Mouse (Mus musculus): ENCODE results near the gene Angptl1. TPM values are rescaled to one million over a fixed set of nuclear protein-coding genes. Genes with fewer than 3 reads are reported as not detected.

Angptl1 gene
- 4.1 and 6.9 TPM in 2 replicates for polyA plus RNA-seq (2015; fragmentation: Nextera tagmentation; extraction: Ambion mirVana)

DNA sequence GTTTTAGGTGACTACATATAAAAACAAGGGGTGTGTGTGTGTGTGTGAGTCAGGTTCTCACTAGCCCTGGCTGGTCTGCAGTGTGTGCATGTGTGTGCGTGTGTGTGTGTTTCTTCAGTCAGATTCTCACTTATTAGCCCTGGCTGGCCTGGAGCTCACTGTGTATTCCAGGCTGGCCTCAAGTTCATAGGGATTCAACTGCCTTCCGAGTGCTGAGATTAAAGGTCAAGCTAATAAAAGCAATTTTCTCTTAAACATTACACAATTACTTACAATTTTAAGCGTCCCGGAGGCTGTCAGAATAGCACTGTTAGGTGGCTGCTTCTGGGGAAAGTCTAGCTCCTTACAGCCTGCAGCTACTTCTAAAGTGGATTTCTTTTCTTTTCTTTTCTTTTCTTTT, at the start of gene Angptl1:
Gene Angptl1 (plus strand): TSS at position 386 of the 400 bp plus-strand sequence.
- Histone ChIP-seq H3K4me1 (replicated peaks) (peaks cover 17% of the 10 kb centered on the region), H3K4me3 (peak within 1 kb of the TSS; percentile 33), H3K4me2 (peak within 1 kb of the TSS; percentile 52), H3K9ac (no peak within 1 kb of the TSS; the same call in 1 of the 2 replicates), H3K36me3 (no peaks in the 10 kb centered on the region), H3K9me3 (replicated peaks) (no peaks in the 10 kb centered on the region), H3K27me3 (no peaks in the 10 kb centered on the region), H3K27ac (peak within 1 kb of the TSS; percentile 46)
- no peak for ATAC-seq (replicated peaks; ENCODE audit: insufficient number of reproducible peaks, insufficient read depth, low FRiP score, low read depth)
- 63% methylated on average over 4 of the region's 4 CpGs for WGBS

DNA sequence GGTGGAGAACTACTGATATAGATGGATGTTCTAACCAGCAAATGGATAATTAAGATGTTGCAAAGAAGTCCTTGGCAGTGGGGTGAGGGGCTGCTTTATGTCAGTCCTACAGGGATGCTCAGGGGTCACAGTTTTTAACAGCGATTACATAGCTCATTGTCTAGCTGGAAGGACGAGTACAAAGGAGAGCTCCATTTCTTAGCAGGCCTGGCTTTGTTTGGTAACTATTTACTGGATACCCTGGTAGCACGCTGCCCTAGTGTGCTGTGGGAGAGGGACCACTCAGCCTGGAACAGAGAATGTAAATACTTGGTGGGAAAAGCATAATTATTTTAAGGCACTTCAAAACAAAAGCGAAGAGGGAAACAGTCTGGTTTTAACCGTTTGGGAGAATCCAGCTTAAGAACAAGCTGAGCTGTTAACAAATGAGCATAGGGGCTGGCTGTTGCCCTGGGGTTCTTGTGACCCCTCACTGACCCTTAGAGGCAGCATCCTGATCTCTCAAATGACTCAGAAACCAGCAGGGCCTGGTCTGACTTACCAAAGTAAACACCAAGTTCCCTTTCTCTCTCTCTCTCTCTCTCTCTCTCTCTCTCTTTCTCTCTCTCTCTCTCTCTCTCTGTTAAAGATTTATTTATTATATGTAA, 48.4 kb upstream of the Angptl1 start:
- H3K27me3 ChIP-seq, result no peaks in the 10 kb centered on the region
- H3K9ac ChIP-seq, result no peak overlapping the region
- H3K9me3 ChIP-seq (replicated peaks), result no peaks in the 10 kb centered on the region
- H3K4me2 ChIP-seq, result no peak overlapping the region
- 0 out of 2 replicates have a peak, but pooled peaks cover 4% of the 10 kb centered on the region for H3K4me1 ChIP-seq (replicated peaks)
- no peak for ATAC-seq (replicated peaks; ENCODE audit: insufficient number of reproducible peaks, insufficient read depth, low FRiP score, low read depth)
- no peak overlapping the region for H3K4me3 ChIP-seq
- 48% methylated on average over 5 of the region's 5 CpGs for WGBS
- no peak overlapping the region for H3K27ac ChIP-seq
- no peaks in the 10 kb centered on the region for H3K36me3 ChIP-seq

DNA sequence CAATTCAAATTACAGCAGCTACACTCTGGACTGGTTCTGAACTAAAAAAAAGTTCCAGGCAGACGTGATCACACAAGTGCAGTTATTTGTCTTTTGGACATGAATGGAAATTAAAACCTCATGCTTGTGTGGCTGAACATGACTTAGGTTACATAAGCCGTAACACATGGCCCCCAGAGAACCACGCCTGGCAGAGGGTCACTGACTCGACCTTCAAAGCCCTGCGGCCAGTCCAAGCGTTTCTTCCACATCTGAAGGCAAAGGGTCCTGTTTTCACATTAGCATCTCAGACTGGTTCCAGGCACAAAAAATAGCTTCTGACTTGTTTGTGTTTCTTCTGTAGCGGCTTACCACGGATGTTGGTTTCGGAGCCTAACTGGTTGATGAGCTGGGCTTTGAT, 42.1 kb upstream of the Angptl1 start:
- H3K36me3 ChIP-seq, result no peaks in the 10 kb centered on the region
- no peaks in the 10 kb centered on the region for H3K9me3 ChIP-seq (replicated peaks)
- no peak overlapping the region for H3K9ac ChIP-seq
- no peaks in the 10 kb centered on the region for H3K4me1 ChIP-seq (replicated peaks)
- H3K27ac ChIP-seq, result no peak overlapping the region
- ATAC-seq (replicated peaks; ENCODE audit: insufficient number of reproducible peaks, insufficient read depth, low FRiP score, low read depth), result no peak
- no peak overlapping the region for H3K4me2 ChIP-seq
- no peak overlapping the region for H3K4me3 ChIP-seq
- H3K27me3 ChIP-seq, result no peaks in the 10 kb centered on the region
- 62% methylated on average over 9 of the region's 9 CpGs for WGBS

DNA sequence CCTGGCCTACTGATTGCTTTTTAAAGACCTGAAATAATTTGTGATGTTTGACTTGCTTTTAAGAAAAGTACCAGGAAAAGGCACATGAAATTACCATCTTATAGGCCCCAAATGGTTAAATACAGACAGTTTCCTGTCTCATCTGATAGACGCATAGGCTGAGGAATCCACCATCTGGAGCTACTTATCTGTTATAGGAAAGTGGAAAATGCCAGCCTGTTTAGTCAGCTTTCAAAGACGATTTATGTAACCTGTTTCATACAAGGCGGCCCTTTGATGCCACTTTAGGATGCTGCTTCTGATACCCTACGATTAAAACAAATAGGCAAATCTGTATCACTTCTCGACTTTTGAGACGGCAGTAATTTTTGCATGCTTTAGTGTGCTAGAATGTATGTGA, 37.1 kb upstream of the Angptl1 start:
- WGBS, result 63% methylated on average over 6 of the region's 6 CpGs
- no peaks in the 10 kb centered on the region for H3K9me3 ChIP-seq (replicated peaks)

DNA sequence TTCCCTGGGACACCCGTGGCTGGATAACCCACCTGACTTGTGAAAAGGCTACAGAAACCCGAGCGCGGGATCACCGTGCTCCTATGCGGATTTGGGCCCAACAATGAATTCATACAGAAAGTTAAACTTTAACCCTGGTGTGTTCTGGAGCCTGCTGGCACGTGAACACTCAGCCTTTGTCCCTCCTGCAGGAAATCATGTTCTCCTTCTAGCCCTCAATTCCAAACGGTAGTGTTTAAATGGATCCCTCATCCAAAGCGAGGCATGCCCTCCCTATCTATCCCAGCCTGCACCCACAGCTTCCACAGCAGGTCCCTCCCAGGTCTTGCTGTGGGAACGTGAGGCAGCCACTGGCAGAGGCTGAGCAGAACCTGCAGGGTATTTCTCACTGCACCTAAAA, 30.0 kb upstream of the Angptl1 start:
- WGBS, result 74% methylated on average over 10 of the region's 10 CpGs
- no peak for ATAC-seq (replicated peaks; ENCODE audit: insufficient number of reproducible peaks, insufficient read depth, low FRiP score, low read depth)
- Histone ChIP-seq H3K27ac (no peak overlapping the region), H3K4me3 (no peak overlapping the region), H3K9ac (no peak overlapping the region), H3K4me1 (replicated peaks) (peaks cover 3% of the 10 kb centered on the region), H3K4me2 (no peak overlapping the region), H3K36me3 (peaks cover 8% of the 10 kb centered on the region), H3K9me3 (replicated peaks) (no peaks in the 10 kb centered on the region), H3K27me3 (no peaks in the 10 kb centered on the region)

More for the DNA sequence above, 37.1 kb upstream of the Angptl1 start:
- no peaks in the 10 kb centered on the region for H3K4me1 ChIP-seq (replicated peaks)
- no peak overlapping the region for H3K4me3 ChIP-seq
- H3K27ac ChIP-seq, result no peak overlapping the region
- H3K4me2 ChIP-seq, result no peak overlapping the region
- H3K9ac ChIP-seq, result no peak overlapping the region
- no peaks in the 10 kb centered on the region; the same call in 1 of the 2 replicates for H3K36me3 ChIP-seq
- H3K27me3 ChIP-seq, result no peaks in the 10 kb centered on the region
- no peak for ATAC-seq (replicated peaks; ENCODE audit: insufficient number of reproducible peaks, insufficient read depth, low FRiP score, low read depth)

DNA sequence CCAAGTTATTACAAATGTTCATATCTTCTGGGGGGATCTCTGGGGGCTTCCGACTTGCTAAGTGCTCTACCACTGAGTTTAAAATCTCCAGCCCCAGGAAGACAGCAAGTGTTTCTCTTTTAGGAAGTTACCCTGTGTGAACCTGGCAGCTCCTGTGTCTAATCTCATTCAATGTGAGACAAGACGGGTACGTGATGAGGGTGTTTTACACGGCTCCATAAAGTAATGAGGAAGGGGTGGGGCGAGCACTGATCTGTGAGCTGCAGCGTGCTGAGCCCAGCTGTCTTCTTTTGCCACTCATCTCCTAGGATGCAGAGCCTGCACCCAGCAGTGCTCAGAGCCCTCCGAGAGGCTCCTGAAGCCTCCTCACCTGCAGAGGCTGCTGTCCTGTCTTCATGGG, 26.4 kb upstream of the Angptl1 start:
- H3K27me3 ChIP-seq, result no peaks in the 10 kb centered on the region
- H3K4me1 ChIP-seq (replicated peaks), result peaks cover 13% of the 10 kb centered on the region
- 61% methylated on average over 7 of the region's 7 CpGs for WGBS
- no peak for ATAC-seq (replicated peaks; ENCODE audit: insufficient number of reproducible peaks, insufficient read depth, low FRiP score, low read depth)
- H3K27ac ChIP-seq, result no peak overlapping the region
- peaks cover 14% of the 10 kb centered on the region for H3K36me3 ChIP-seq
- no peak overlapping the region for H3K9ac ChIP-seq
- no peak overlapping the region for H3K4me3 ChIP-seq
- H3K9me3 ChIP-seq (replicated peaks), result no peaks in the 10 kb centered on the region
- no peak overlapping the region for H3K4me2 ChIP-seq

DNA sequence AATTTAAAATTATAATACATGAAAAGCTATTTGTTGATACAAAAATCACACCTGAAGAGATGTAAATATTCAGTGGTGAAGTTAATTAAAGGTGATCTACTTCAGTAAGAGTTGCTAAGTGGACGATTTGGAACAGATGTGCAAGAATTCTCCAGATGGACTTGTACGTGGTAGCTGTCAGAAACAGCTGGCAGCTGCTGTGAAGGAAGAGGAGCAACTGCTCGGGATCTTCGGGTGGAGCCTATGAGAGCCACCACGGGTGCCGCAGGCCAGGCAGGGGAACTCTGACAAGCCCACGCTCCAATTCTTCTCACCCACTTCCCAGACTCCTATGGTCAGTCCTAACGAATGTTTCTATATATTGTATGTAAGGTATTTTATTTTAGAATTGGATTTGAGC, 25.6 kb upstream of the Angptl1 start:
- no peak overlapping the region for H3K4me3 ChIP-seq
- peaks cover 22% of the 10 kb centered on the region for H3K36me3 ChIP-seq
- no peak for ATAC-seq (replicated peaks; ENCODE audit: insufficient number of reproducible peaks, insufficient read depth, low FRiP score, low read depth)
- H3K4me2 ChIP-seq, result no peak overlapping the region
- no peak overlapping the region for H3K27ac ChIP-seq
- H3K9ac ChIP-seq, result no peak overlapping the region
- H3K27me3 ChIP-seq, result no peaks in the 10 kb centered on the region
- H3K9me3 ChIP-seq (replicated peaks), result no peaks in the 10 kb centered on the region
- WGBS, result 56% methylated on average over 8 of the region's 8 CpGs
- H3K4me1 ChIP-seq (replicated peaks), result peaks cover 13% of the 10 kb centered on the region

DNA sequence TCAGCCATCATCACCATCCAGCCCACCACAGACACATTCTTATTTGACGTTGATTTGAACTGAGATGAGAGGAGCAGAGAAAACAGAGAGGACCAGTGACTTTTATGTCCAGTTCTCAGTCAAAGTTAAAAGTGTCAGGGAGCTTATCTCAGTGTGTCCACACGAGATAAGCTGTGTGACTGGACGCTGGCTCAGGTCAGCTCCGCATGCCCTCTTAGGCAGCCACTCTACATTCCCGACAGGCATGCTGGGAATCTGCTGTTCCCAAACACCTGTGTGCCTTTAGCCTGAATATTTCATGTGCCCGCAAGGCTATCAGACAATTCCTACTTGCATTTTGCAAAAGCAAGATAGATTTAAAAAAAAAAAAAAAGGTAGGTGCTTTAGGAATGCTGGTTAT, 24.9 kb upstream of the Angptl1 start:
- no peaks in the 10 kb centered on the region for H3K27me3 ChIP-seq
- no peak overlapping the region for H3K27ac ChIP-seq
- WGBS, result 24% methylated on average over 6 of the region's 6 CpGs
- H3K4me3 ChIP-seq, result no peak overlapping the region
- peaks cover 25% of the 10 kb centered on the region for H3K36me3 ChIP-seq
- H3K4me2 ChIP-seq, result no peak overlapping the region
- H3K4me1 ChIP-seq (replicated peaks), result peaks cover 13% of the 10 kb centered on the region
- no peak for ATAC-seq (replicated peaks; ENCODE audit: insufficient number of reproducible peaks, insufficient read depth, low FRiP score, low read depth)
- no peaks in the 10 kb centered on the region for H3K9me3 ChIP-seq (replicated peaks)
- no peak overlapping the region for H3K9ac ChIP-seq

DNA sequence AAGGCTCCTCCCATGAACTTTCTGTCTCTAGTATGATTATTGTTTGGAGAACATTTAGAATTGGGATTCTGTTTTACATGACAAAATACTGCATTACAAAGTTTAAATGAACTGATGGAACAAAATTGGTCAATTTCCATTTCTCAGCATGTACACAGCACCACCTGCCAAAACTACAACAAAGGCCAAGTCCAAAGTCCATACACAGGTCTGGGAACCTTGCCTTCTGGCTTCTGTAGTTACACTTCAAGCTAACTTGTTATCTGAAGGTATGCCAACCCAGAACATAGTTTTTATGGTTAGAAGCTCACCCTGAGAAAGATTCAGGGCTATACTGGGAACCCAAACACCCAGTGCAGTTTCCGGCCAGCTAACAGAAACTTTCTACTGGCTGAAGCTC, 19.1 kb upstream of the Angptl1 start:
- Histone ChIP-seq H3K9ac (no peak overlapping the region), H3K36me3 (peaks cover 39% of the 10 kb centered on the region), H3K27ac (no peak overlapping the region), H3K4me3 (no peak overlapping the region), H3K27me3 (no peaks in the 10 kb centered on the region), H3K4me1 (replicated peaks) (0 out of 2 replicates have a peak, but pooled peaks cover 2% of the 10 kb centered on the region), H3K9me3 (replicated peaks) (no peaks in the 10 kb centered on the region), H3K4me2 (no peak overlapping the region)
- no peak for ATAC-seq (replicated peaks; ENCODE audit: insufficient number of reproducible peaks, insufficient read depth, low FRiP score, low read depth)
- 93% methylated on average over 1 of the region's 1 CpGs for WGBS

DNA sequence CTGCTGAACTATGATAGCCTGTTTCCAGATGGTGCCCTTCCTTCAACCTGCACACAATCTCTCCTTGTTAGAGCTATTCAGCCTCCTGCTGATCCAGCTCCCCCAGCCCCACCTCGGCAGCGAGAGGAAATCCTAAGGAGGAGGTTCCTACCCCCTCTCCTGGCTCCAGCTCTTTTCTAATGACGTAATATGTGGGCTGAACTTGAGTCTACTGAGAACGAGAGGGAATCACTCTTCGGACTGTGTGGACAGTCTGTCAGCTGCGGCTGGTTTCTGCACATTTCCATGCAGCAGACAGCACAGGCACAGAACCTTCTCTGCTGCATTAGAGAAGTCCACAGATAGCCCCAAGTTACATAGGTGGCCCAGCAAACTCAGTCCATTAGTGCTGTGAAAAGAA, 333 bp downstream of the Angptl1 start:
- peaks cover 17% of the 10 kb centered on the region for H3K4me1 ChIP-seq (replicated peaks)
- no peaks in the 10 kb centered on the region for H3K36me3 ChIP-seq
- no peaks in the 10 kb centered on the region for H3K27me3 ChIP-seq
- H3K9ac ChIP-seq, result no peak overlapping the region; the same call in 1 of the 2 replicates
- WGBS, result 11% methylated on average over 6 of the region's 6 CpGs
- ATAC-seq (replicated peaks; ENCODE audit: insufficient number of reproducible peaks, insufficient read depth, low FRiP score, low read depth), result peak; percentile 84
- H3K9me3 ChIP-seq (replicated peaks), result no peaks in the 10 kb centered on the region
- peak overlapping the region; percentile 46 for H3K27ac ChIP-seq
- peak overlapping the region; percentile 52 for H3K4me2 ChIP-seq
- H3K4me3 ChIP-seq, result peak overlapping the region; percentile 33

DNA sequence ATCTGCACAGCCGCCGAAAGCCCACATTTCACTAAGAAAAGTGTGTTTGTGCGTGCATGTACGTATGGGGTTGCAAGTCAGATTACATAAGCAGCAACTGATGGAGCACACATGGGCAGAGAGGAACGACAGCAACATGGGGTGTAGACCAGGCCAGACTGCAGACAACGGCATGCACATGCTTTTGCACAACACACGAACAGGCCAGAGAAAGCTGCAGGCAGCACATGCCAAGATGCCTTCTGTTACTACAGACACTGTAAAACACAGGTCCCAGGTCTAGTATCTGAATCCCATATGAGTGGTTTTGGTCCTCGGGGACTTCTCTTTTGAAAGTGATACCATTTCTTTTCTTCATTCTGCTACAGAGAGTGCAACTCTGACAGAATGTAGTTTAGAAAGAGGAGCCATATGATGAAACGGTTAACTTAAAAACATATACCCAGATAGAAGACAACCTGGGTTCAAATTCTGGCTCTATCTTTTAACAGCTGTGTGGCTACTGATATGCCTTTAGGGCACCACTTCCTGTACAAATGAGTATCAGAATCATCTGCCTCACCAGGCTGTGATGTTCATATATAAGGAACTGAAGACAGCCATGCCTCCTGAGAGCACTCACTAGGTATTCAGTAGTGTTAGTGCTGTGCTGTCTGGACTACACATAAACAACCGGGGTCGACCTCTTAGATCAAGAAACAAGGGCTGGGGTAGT, 3.4 kb downstream of the Angptl1 start:
- Histone ChIP-seq H3K9me3 (replicated peaks) (no peaks in the 10 kb centered on the region), H3K4me1 (replicated peaks) (peaks cover 29% of the 10 kb centered on the region), H3K4me3 (no peak overlapping the region), H3K27ac (no peak overlapping the region), H3K9ac (no peak overlapping the region), H3K27me3 (no peaks in the 10 kb centered on the region), H3K36me3 (no peaks in the 10 kb centered on the region), H3K4me2 (no peak overlapping the region)
- ATAC-seq (replicated peaks; ENCODE audit: insufficient number of reproducible peaks, insufficient read depth, low FRiP score, low read depth), result no peak
- 71% methylated on average over 11 of the region's 11 CpGs for WGBS

DNA sequence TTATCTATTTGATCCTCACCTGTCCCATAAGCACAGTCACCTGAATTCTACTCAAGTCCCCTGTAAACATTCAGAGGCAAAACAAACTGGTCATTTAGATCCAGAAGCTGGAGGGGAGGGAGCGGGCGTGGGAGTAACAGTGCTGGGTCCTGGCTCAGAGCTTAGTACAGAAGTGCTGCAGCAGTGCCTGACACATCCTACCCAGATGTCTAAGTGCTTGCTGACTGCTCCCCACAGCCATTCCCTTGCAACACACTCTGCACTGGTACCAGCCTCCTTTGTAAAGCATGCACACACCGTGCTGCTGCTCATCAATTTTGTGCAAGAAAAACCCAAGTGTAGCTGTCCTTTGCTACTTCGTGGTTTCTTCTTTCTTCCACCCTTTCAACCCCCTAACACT, 8.7 kb downstream of the Angptl1 start:
- Histone ChIP-seq H3K27ac (no peak overlapping the region), H3K9ac (no peak overlapping the region), H3K4me3 (no peak overlapping the region), H3K36me3 (no peaks in the 10 kb centered on the region), H3K4me2 (no peak overlapping the region), H3K27me3 (no peaks in the 10 kb centered on the region), H3K9me3 (replicated peaks) (no peaks in the 10 kb centered on the region), H3K4me1 (replicated peaks) (peaks cover 20% of the 10 kb centered on the region)
- ATAC-seq (replicated peaks; ENCODE audit: insufficient number of reproducible peaks, insufficient read depth, low FRiP score, low read depth), result no peak; the same call in 1 of the 2 replicates
- WGBS, result 52% methylated on average over 4 of the region's 4 CpGs
